Mouse (Mus musculus): ENCODE data around the gene Errfi1.

The Errfi1 gene

GRCm38 (mm10) chr4:150853680-150854461 lies at the start of gene Errfi1:
Gene Errfi1 (plus strand): TSS chr4:150853919.
- no peak for DNase-seq (ENCODE audit: low spot score)

DNA sequence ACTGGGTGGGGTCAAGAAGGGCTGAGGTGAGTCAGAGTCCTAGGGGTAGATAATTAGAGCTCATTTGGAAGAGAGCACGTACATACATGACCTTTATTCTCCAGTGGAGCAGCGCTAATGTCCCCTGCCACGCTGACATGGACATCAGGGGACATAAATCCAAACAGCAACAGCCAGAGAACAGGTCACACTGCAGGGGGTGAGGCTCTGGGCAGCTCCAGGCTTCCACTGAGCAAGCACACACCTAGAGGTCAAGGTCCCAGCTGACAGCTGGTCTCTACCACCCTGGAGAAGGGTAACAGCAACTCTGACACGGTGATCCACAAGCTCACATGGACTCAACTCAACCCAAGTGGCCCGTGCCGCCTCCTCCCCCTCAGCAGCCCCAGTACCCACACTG lies 49.5 kb upstream of the Errfi1 start:
- DNase-seq (ENCODE audit: low spot score) = no peak

GRCm38 (mm10) chr4:150807727-150808470 lies 45.8 kb upstream of the Errfi1 start:
- no peak for DNase-seq (ENCODE audit: low spot score)

DNA sequence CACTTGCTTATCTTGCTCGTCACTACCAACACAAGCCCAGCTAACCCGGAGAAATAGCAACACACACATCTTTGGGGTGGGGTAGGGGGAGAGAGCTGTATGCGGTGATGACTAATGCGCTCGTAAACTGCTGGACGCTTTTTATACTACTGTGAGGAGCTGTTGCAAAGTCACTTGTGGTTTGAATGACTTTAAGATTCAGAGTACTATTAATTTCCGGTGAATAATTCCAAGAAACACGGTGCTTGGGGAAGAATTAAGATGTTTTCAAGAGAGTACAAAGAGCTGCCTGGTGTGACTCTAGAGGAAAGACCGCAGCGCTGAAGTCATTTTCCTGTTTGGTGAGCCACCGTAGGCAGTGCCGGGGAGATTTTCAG lies 45.3 kb upstream of the Errfi1 start:
- DNase-seq (ENCODE audit: low spot score) = no peak

GRCm38 (mm10) chr4:150809323-150809722 lies 44.4 kb upstream of the Errfi1 start:
- DNase-seq (ENCODE audit: low spot score) = no peak

DNA sequence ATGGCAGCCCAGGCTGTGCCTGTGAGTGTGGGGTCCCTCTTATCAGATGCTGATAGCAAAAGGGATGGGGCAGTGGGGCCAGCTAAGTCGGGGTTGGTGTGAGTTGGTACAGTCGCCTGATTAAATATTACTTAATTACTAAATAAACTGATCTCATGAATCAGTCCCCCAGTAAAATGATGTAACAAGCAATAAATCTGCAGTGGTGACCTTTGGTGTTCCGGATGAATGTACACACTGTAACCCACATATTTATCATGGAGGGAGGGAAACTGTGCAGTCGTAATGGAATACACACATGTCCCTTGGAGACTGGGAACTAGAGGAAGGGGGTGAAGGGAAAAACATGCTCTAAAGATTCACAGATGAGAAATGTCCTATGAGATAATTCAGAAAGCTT lies 38.6 kb upstream of the Errfi1 start:
- no peak for DNase-seq (ENCODE audit: low spot score)

DNA sequence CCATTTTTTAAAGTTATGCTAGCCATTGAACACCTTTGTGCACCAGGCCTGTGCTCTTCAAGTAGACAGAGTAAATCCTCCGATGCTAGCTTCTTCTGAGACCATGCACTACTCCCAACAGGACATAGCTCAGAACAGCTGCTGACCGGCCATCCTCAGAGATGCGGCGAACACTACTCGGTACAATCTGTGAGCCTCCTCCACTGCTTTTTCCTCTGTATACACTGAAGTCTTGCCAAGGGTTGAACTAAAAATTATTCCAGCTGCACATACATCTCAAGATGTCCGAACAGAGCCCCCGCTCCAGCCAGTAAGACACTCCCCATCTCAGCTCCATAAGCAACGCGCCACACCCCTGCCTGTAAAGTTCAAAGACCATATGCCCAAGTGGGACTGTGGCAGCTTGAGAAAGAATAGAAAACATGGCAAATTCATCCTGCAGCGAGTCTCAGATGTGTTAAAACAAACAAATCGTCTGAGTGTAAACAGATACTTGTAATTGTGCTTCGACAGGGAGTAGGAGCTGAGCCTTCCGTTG lies 37.2 kb upstream of the Errfi1 start:
- no peak for DNase-seq (ENCODE audit: low spot score)

- no peak for DNase-seq (ENCODE audit: low spot score)
Observed at GRCm38 (mm10) chr4:150819126-150819910, 34.4 kb upstream of the Errfi1 start.

DNA sequence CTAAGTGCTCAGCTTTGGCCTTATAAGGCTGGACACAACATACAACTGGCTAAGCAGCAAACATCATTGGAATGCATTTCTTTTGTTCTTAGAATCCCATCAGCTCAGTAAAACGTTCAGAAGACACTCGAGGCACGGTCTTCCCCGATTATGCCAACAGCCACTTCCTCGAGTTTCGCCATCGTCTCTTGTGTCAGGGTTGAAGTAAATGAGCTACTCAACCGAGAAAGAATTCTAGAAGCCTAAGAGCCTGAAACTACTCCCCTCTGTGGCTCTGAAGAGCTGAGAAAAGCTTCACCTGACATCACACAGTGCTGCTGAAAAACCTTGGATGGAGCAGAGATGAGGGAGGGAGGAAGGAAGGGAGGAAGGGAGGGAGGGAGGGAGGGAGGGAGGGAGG lies 32.3 kb upstream of the Errfi1 start:
- no peak for DNase-seq (ENCODE audit: low spot score)

DNA sequence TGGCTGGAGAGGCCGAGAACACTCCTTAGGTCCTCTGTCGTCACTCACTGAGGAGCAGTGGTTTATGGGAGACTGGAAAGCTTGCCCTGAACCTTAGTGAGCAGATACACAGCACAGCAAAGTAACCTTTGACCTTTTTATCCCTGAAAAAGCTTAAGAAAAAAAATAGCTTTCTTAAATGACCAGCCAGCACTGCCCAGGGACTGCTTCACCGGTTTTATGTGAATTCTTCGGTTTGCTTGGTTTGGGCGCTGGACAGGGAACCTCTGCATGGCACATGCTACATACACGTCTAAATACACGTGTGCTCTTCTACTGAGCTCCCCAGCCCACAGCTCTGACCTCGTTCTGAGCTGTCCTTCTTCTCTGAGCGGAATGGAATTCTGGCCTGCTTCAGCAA lies 31.1 kb upstream of the Errfi1 start:
- DNase-seq (ENCODE audit: low spot score) = no peak

GRCm38 (mm10) chr4:150823614-150824480 lies 29.9 kb upstream of the Errfi1 start:
- no peak for DNase-seq (ENCODE audit: low spot score)

- DNase-seq (ENCODE audit: low spot score) = no peak
Observed at GRCm38 (mm10) chr4:150824877-150825276, 28.8 kb upstream of the Errfi1 start.

DNA sequence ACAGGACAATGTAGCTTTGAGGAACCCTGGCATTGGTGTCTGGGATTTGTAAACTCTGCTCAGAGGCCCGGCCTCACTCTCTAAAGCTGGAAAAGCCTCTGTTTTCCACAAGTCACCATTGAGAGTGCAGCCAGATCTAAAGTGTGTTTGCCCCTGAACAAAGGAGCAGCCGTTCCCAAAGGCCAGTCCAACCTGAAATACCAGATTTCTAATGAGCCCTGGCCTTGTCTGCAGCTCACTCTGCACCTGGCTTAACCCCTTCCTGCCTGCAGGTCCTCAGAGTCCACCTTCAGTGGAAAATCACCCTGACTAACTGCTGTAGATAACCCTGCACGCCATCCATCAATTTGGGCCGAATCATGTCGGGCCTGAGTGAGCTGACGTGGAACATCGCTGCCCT lies 28.2 kb upstream of the Errfi1 start:
- DNase-seq (ENCODE audit: low spot score) = no peak

DNA sequence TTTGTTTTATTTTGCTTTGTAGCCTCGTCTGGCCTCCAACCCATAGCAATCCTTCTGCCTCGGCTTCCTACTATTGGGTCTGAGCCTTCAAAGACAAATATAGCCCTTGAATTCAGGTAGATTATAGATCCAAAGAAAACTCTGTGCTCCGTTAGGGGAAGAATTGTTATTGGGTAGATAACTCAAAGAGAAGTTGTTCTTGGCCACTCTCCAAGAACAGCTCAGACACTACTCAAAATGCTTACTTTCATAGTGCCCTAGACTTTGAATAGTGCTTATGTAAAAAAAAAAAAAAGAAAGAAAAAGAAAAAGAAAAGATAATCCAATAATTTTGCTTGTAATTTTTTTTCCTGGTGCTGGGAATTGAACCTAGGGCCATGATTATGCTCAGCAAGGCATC lies 22.4 kb upstream of the Errfi1 start:
- no peak for DNase-seq (ENCODE audit: low spot score)

DNA sequence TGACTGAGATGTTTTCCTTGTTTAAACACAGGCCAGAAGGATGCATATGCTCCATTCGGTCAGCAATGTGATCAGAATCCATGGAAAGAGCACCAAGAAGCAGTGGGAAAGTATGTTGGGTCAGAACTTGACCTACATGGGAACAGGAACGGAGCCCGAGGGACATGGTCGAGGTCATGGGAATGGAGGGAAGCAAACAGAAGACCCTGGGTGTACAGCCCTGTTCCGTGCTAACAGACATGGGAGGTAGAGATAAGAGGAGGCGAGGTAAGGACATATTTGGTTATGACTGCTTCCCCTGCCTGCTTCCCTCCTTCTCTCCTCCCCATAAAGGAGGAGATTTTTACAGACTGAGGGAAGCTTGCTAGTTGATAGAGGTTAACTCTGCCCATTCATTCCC lies 21.8 kb upstream of the Errfi1 start:
- no peak for DNase-seq (ENCODE audit: low spot score)

GRCm38 (mm10) chr4:150835163-150835562 lies 18.6 kb upstream of the Errfi1 start:
- no peak for DNase-seq (ENCODE audit: low spot score)

- no peak for DNase-seq (ENCODE audit: low spot score)
Observed at GRCm38 (mm10) chr4:150836258-150836657, 17.5 kb upstream of the Errfi1 start.

GRCm38 (mm10) chr4:150836961-150837360 lies 16.8 kb upstream of the Errfi1 start:
- DNase-seq (ENCODE audit: low spot score) = no peak

DNA sequence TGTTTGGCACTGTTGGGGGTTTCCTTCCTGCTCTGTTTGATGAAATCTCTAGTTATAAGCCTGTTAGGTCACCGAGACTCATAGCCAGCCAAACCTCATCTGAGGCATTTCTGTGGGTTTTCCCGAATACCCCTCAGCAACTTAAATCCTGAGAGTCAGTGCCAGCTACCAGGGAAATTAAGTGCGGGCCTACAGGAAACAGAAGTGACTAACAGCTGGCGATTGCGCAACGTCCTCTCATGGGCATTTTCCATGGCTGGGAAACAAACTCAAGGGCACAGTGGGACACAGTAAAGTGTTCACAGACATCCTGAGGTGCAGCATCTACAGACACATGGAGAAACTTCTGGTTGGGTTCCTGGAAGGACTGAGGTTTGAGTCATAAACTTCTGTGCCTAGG lies 16.3 kb upstream of the Errfi1 start:
- DNase-seq (ENCODE audit: low spot score) = no peak

DNA sequence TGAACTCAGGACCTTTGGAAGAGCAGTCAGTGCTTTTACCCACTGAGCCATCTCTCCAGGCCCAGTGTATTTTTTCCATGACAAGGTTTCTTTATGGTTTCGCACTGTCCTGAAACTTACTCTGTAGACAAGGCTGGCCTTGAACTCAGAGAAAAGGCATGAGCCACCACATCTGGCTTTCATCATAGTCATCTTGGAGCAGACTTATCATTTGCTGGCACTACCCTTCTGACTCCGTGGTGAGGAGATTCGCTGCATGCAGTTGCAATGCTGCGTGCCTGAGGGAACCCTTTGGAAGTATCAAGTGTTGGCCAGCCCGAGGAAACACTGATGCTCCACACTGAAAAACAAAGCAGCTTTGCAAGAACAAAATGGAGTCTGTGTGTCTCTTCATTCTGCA lies 11.7 kb upstream of the Errfi1 start:
- DNase-seq (ENCODE audit: low spot score) = no peak

DNA sequence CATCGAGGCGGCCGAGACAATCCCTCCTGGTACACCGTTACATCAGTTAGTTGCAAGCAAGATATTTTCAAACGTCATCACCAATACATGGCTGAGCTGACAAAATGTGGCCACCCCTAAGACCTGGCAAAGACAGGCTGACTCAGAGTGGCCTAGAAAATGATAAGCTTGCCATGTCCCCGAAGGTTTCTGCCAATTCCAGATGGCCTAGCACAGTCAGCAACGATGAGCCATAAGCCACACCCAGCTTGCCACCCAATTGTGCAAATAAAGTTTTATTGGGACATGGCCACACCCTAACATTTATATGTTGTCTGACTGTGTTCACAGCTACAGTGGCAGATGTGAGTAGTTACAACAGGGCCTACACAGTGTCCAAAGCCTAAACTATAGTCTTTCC lies 10.5 kb upstream of the Errfi1 start:
- no peak for DNase-seq (ENCODE audit: low spot score)

DNA sequence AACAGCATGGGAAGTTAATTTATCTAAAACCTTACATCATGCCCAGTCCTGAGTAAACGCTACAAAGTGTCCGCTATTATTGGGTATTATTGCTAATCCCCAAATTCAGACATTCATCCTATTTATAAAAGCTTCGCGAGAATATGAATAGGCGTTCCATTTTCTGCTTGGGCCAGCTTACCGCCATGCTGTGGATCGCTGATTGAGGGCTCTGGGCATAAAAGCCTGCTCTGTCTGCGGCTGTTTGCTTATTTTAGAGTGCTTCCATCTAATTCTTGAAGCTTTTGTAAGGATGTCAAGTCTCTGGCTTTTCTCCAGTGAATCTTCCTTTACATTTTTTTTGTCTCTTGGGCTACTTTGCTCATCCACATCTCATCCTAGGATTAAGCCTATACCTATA lies 7.4 kb upstream of the Errfi1 start:
- DNase-seq (ENCODE audit: low spot score) = no peak
